Mouse (Mus musculus) midbrain, embryonic 13.5 days (tissue): ENCODE data around the gene Clec4a3. TPM values are rescaled to one million over a fixed set of nuclear protein-coding genes. Genes with fewer than 3 reads are reported as not detected.

Experiments
- polyA plus RNA-seq: library from polyadenylated mRNA; unstranded; fragments of >200 nt; fragmentation: Nextera tagmentation; extraction: Ambion mirVana; gene quantifications from 2 replicates; pipeline ENCODE4 v1.2.1, GENCODE M21; 2015

Clec4a3 gene
- polyA plus RNA-seq, 1 experiment from 2014 or later = 0.94 TPM

Other genes with a start within 250 kb of the Clec4a3 start
- gene Nanog, start 245.0 kb upstream of the Clec4a3 start, polyA plus RNA-seq = 0.09 and 0.28 TPM in 2 replicates
- 15.9 TPM in 2 replicates for gene Slc2a3, start 150.9 kb upstream of the Clec4a3 start, polyA plus RNA-seq
- 4.9 and 6.2 TPM in 2 replicates for gene Foxj2, start 132.6 kb upstream of the Clec4a3 start, polyA plus RNA-seq
- gene C3ar1, start 96.4 kb upstream of the Clec4a3 start, polyA plus RNA-seq = 1.0 and 1.7 TPM in 2 replicates
- gene Necap1, start 78.0 kb upstream of the Clec4a3 start, polyA plus RNA-seq = 107 and 113 TPM in 2 replicates
- 0.54 and 0.69 TPM in 2 replicates for gene Clec4a1, start 30.7 kb upstream of the Clec4a3 start, polyA plus RNA-seq
- gene Clec4a4, start 37.9 kb downstream of the Clec4a3 start, polyA plus RNA-seq = not detected in 2 replicates
- not detected in 2 replicates for gene Clec4b1, start 97.4 kb downstream of the Clec4a3 start, polyA plus RNA-seq
- 0.96 and 1.0 TPM in 2 replicates for gene Clec4a2, start 153.9 kb downstream of the Clec4a3 start, polyA plus RNA-seq
- gene Clec4b2, start 220.4 kb downstream of the Clec4a3 start, polyA plus RNA-seq = not detected in 2 replicates